ENCODE assay signal across 17 mouse cellular contexts in genomic region chr3:51717909-51718308, GRCm38 (mm10). TPM values are rescaled to one million over a fixed set of nuclear protein-coding genes. Genes with fewer than 3 reads are reported as not detected.
DNase-seq lines count a peak whose midpoint lies in the region; ATAC-seq and TF ChIP-seq lines count a peak whose summit lies in the region.
"Had no signal": no experiment of that assay in that cellular context is flagged by ENCODE, and none has a peak within 500 bp of the region (broad histone marks: within the 10 kb centered on the region; RNA-seq: fewer than 3 reads in every experiment).

No protein-coding gene starts in this region.

- TF ChIP-seq POLR2A in brain, embryonic 14.5 days (IDR thresholded peaks at IDR 0.05; ENCODE audit: borderline replicate concordance, extremely low read depth, insufficient read depth, insufficient read length, poor library complexity, severe bottlenecking), result no peak

- no peak overlapping the region for H3K4me3 ChIP-seq in intestine, postnatal 0 days (ENCODE audit: low read depth, low read length)
- H3K4me3 ChIP-seq: heart, embryonic 15.5 days; hindbrain, embryonic 15.5 days; midbrain, embryonic 13.5 days had no signal

- H3K9ac ChIP-seq in intestine, postnatal 0 days (ENCODE audit: low read depth, low read length), result no peak overlapping the region
- H3K9ac ChIP-seq: forebrain, postnatal 0 days; heart, embryonic 15.5 days; hindbrain, embryonic 15.5 days; liver, embryonic 14.5 days; midbrain, embryonic 13.5 days had no signal

- peak; percentile 37 for DNase-seq in heart, postnatal 4 days
- no peak for DNase-seq in heart, adult 8-10 months (ENCODE audit: low spot score)
- peak; percentile 65 for DNase-seq in kidney, postnatal 14 days
- no peak for DNase-seq in kidney, adult 9 months
- DNase-seq in brain, embryonic 14.5 days (ENCODE audit: low read depth), result peak; percentile 47
- no peak for DNase-seq in ovary, postnatal 10 days (ENCODE audit: low spot score)
- DNase-seq: forebrain, postnatal 0 days; left cerebral cortex, postnatal 4 days; retina, postnatal 1 day had no signal

- 0 out of 2 replicates have a peak, but pooled peaks have one; percentile 33 for ATAC-seq in intestine, postnatal 0 days
- no peak for ATAC-seq in inflammation-experienced regulatory T-cells, adult 6 months
- ATAC-seq: forebrain, postnatal 0 days; midbrain, embryonic 13.5 days had no signal

- no peaks in the 10 kb centered on the region for H3K36me3 ChIP-seq in intestine, postnatal 0 days (ENCODE audit: control insufficient read depth, insufficient read depth)
- H3K36me3 ChIP-seq: heart, embryonic 15.5 days; hindbrain, embryonic 15.5 days; midbrain, embryonic 13.5 days had no signal

- H3K27ac ChIP-seq in intestine, postnatal 0 days (ENCODE audit: low read depth, low read length), result no peak overlapping the region
- H3K27ac ChIP-seq: heart, embryonic 15.5 days; hindbrain, embryonic 15.5 days; liver, embryonic 14.5 days; midbrain, embryonic 13.5 days had no signal

- H3K4me1 ChIP-seq in intestine, postnatal 0 days (replicated peaks; ENCODE audit: control insufficient read depth, insufficient read depth, low read length), result peaks cover 5% of the 10 kb centered on the region; the same call in 1 of the 2 replicates

- no peak for TF ChIP-seq CTCF in brain, embryonic 14.5 days (IDR thresholded peaks at IDR 0.05; ENCODE audit: borderline replicate concordance, extremely low read depth, insufficient read depth, insufficient read length)
- no peak for TF ChIP-seq CTCF in intestine, postnatal 0 days (IDR thresholded peaks at IDR 0.05; ENCODE audit: low read depth)

- no peaks in the 10 kb centered on the region for H3K27me3 ChIP-seq in intestine, postnatal 0 days (replicated peaks; ENCODE audit: control insufficient read depth, insufficient read depth, low read length)
- H3K27me3 ChIP-seq: heart, embryonic 15.5 days; hindbrain, embryonic 15.5 days; midbrain, embryonic 13.5 days had no signal

- WGBS in intestine, postnatal 0 days, result 58% methylated on average over 4 of the region's 4 CpGs

- no peak overlapping the region for H3K4me2 ChIP-seq in intestine, postnatal 0 days (replicated peaks; ENCODE audit: low read depth)
- H3K4me2 ChIP-seq: heart, embryonic 15.5 days; hindbrain, embryonic 15.5 days; midbrain, embryonic 13.5 days had no signal

- H3K9me3 ChIP-seq in intestine, postnatal 0 days (ENCODE audit: control insufficient read depth), result no peaks in the 10 kb centered on the region
- H3K9me3 ChIP-seq: heart, embryonic 15.5 days; hindbrain, embryonic 15.5 days; midbrain, embryonic 13.5 days had no signal

RNA-seq across cellular contexts. Expression of gene Mgst2, which starts 57.7 kb away (rescaled TPM):
- 1 to 10 TPM; 1.6 TPM for total RNA-seq in heart, postnatal 4 days (2021)
- 1 to 10 TPM in 1 of 4 experiments, under 1 TPM in 2, not detected in 1; 0.38 to 1.5 (median 0.90) TPM for total RNA-seq in heart, adult 8-10 months (2022)
- 0.19 TPM in 1 of 2 replicates, not detected in the other for polyA plus RNA-seq in brain, embryonic 14.5 days (2012; rRNA removed)
- 128 and 153 TPM in 2 replicates for polyA plus RNA-seq in intestine, postnatal 0 days (2015; fragmentation: Nextera tagmentation; extraction: Ambion mirVana)
- polyA plus RNA-seq in inflammation-experienced regulatory T-cells, adult 6 months (2017; shearing (Covaris generic)), result 100 to 1,000 TPM in 1 of 3 experiments, 10 to 100 TPM in 2; 13.4 to 184 (median 82.2) TPM
- total RNA-seq: forebrain, postnatal 0 days; layer of hippocampus, adult 18-20 months; left cerebral cortex, adult 18-20 months had no signal

Comparison
In these comparisons a context has a peak if more than half of its experiments do, and no peak if none do; other contexts are left out.
1. DNase-seq: peak in heart, postnatal 4 days (single experiment), kidney, postnatal 14 days (single experiment) and brain, embryonic 14.5 days (single experiment); none in heart, adult 8-10 months (single experiment), kidney, adult 9 months (single experiment) and ovary, postnatal 10 days (single experiment).
2. RNA of gene Mgst2, which starts 57.7 kb away (polyA plus RNA-seq): 128 to 153 TPM in intestine, postnatal 0 days and 13.4 to 184 TPM in inflammation-experienced regulatory T-cells, adult 6 months; 0.19 TPM in brain, embryonic 14.5 days; every median in the first group is over 10 times any median in the second.